In the genomic region with DNA sequence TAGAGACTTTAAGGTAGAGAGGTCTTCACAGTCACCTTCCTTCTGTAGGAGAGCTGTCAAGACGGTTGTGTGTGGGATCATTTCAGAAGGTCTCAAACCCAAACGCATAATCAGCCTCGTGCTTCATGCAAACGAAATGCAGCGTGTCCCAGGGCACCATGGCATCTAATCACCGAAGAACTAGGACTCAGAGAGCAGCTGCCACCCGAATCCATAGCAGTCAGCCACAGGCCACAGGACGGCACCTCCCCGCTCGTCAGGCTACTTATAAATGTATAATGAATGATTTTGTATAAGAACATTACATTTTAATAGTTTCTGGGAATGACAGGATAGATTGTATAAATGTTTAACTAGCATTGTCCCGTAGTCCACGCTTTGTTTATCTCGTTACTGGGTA, we compare ENCODE assay signal across 25 mouse cellular contexts.
"Had no signal": no experiment of that assay in that cellular context is flagged by ENCODE, and none has a peak within 500 bp of the region (broad histone marks: within the 10 kb centered on the region; RNA-seq: fewer than 3 reads in every experiment).

No protein-coding gene starts in this region.

- DNase-seq: forebrain, postnatal 0 days; gastrocnemius, postnatal 14 days; gastrocnemius, postnatal 36 days; heart, adult 11 months; heart, adult 2 months; heart, postnatal 14 days; heart, postnatal 36 days; kidney, adult 11 months; kidney, adult 2 months; kidney, adult 9 months; kidney, postnatal 14 days; kidney, postnatal 36 days; layer of hippocampus, adult 9-11 months; layer of hippocampus, postnatal 36 days; left cerebral cortex, postnatal 4 days had no signal

- H3K36me3 ChIP-seq: heart, embryonic 13.5 days; heart, embryonic 15.5 days; kidney, embryonic 15.5 days; limb, embryonic 13.5 days; limb, embryonic 15.5 days had no signal

- H3K9me3 ChIP-seq: heart, embryonic 15.5 days; kidney, embryonic 15.5 days; limb, embryonic 13.5 days; limb, embryonic 15.5 days had no signal

- H3K4me3 ChIP-seq: heart, adult 2 months; heart, embryonic 13.5 days; heart, embryonic 15.5 days; kidney, embryonic 15.5 days; limb, embryonic 13.5 days; limb, embryonic 15.5 days had no signal

- H3K27me3 ChIP-seq: heart, embryonic 13.5 days; heart, embryonic 15.5 days; kidney, embryonic 15.5 days; limb, embryonic 13.5 days; limb, embryonic 15.5 days had no signal

- H3K27ac ChIP-seq: heart, adult 2 months; heart, embryonic 13.5 days; heart, embryonic 15.5 days; hindbrain, embryonic 14.5 days; kidney, embryonic 15.5 days; kidney, postnatal 0 days; limb, embryonic 13.5 days; limb, embryonic 15.5 days had no signal

- ATAC-seq: forebrain, postnatal 0 days; hindbrain, embryonic 16.5 days; intestine, embryonic 16.5 days had no signal

- H3K4me2 ChIP-seq: heart, embryonic 11.5 days; heart, embryonic 13.5 days; heart, embryonic 15.5 days; hindbrain, embryonic 14.5 days; kidney, embryonic 15.5 days; limb, embryonic 13.5 days; limb, embryonic 15.5 days had no signal

- H3K9ac ChIP-seq: forebrain, postnatal 0 days; heart, embryonic 13.5 days; heart, embryonic 15.5 days; hindbrain, embryonic 14.5 days; kidney, embryonic 15.5 days; limb, embryonic 13.5 days; limb, embryonic 15.5 days had no signal
